Mouse (Mus musculus) kidney, adult 2 months (tissue): ENCODE results near the gene Rnase11.

Source experiments
- CTCF ChIP-seq: fragments of 200-500 bp; conservative IDR thresholded peaks from 2 replicates; pipeline ENCODE4 v1.5.1; 2011; ENCODE audit warnings: low read depth, mild to moderate bottlenecking, control low read depth, low read length, moderate library complexity, mixed read lengths; ENCODE audit not compliant: insufficient read depth, insufficient read length
- POLR2A ChIP-seq: fragments of 200-500 bp; IDR thresholded peaks from one replicate; pipeline ENCODE4 v1.6.1; 2011; ENCODE audit warnings: low read depth, low read length, control low read depth

DNA sequence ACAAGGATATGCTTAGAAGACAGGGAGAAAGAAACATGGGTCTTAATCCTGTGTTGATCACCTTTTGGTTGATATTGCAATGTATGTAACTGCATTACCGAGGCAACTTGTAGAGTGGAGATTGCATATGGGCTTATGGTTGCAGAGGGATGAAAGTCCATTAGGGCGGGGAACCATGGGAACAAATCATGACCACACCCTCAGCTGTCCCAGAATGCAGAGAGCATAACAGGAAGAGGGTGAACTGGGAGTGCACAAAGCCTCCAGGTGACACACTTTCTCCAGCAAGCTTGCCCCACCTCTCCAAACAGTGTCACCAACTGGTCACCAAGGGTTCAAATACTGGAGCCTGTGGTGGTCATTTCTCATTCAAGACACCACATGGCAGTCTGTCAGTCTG lies 31.1 kb upstream of the Rnase11 start:
- TF ChIP-seq POLR2A: no peak
- TF ChIP-seq CTCF: no peak
